ENCODE assay signal across 8 mouse cellular contexts in genomic region chr10:67729271-67729670, GRCm38 (mm10).
DNase-seq lines count a peak whose midpoint lies in the region; TF ChIP-seq lines count a peak whose summit lies in the region.

No protein-coding gene starts in this region.

- no peak overlapping the region for H3K4me3 ChIP-seq in cerebellum, adult 2 months (replicated peaks; ENCODE audit: insufficient read depth, low read depth, low read length)
- H3K4me3 ChIP-seq in kidney, adult 2 months (ENCODE audit: insufficient read depth, low read depth, low read length) = no peak overlapping the region

- H3K27me3 ChIP-seq in cerebellum, adult 2 months (ENCODE audit: control insufficient read depth, insufficient read depth, low read length) = no peaks in the 10 kb centered on the region
- no peaks in the 10 kb centered on the region for H3K27me3 ChIP-seq in kidney, adult 2 months (replicated peaks; ENCODE audit: control insufficient read depth, insufficient read depth, low read length)

- H3K36me3 ChIP-seq in kidney, adult 2 months (ENCODE audit: control insufficient read depth, insufficient read depth, low read length) = no peaks in the 10 kb centered on the region

- no peak overlapping the region for H3K27ac ChIP-seq in cerebellum, adult 2 months (ENCODE audit: insufficient read depth, low read length)
- H3K27ac ChIP-seq in kidney, adult 2 months (ENCODE audit: insufficient read depth, low read depth, low read length) = no peak overlapping the region

- TF ChIP-seq CTCF in cerebellum, adult 2 months (IDR thresholded peaks at IDR 0.05; ENCODE audit: borderline replicate concordance, insufficient read depth, low read depth, low read length) = peak; percentile 56; the same call in 1 of the 2 replicates
- TF ChIP-seq CTCF in kidney, adult 2 months (conservative IDR thresholded peaks at IDR 0.05; ENCODE audit: insufficient read depth, insufficient read length, low read depth, low read length) = peak; percentile 78

- DNase-seq in A20 (ENCODE audit: low read depth, low spot score) (peak; percentile 29), ES-CJ7 (ENCODE audit: low read depth, low spot score) (peak; percentile 55)
- peak; percentile 26 to 32 for DNase-seq in cerebellum, adult 2 months
- DNase-seq in frontal cortex, adult 2 months (ENCODE audit: extremely low spot score in 1 of 2, low spot score in 1 of 2) = peak; percentile 8 to 80
- DNase-seq in kidney, adult 2 months = peak; percentile 60
- peak; percentile 33 to 35 for DNase-seq in lung, adult 18-20 months
- peak; percentile 55 for DNase-seq in ovary, postnatal 14 days (ENCODE audit: low spot score)
- DNase-seq in yolk sac, embryonic 10.5 days (ENCODE audit: low spot score) = peak; percentile 5

- no peak for TF ChIP-seq POLR2A in cerebellum, adult 2 months (IDR thresholded peaks at IDR 0.05; ENCODE audit: borderline replicate concordance, insufficient read depth, low read length)
- TF ChIP-seq POLR2A in kidney, adult 2 months (IDR thresholded peaks at IDR 0.05; ENCODE audit: low read depth, low read length) = no peak

- no peaks in the 10 kb centered on the region for H3K4me1 ChIP-seq in cerebellum, adult 2 months (ENCODE audit: control insufficient read depth, insufficient read depth, low read length)
- no peaks in the 10 kb centered on the region for H3K4me1 ChIP-seq in kidney, adult 2 months (ENCODE audit: control insufficient read depth, insufficient read depth, low read length)

- 58% methylated on average over 6 of the region's 6 CpGs for WGBS in cerebellum, adult 2 months
- 42% methylated on average over 6 of the region's 6 CpGs for whole genome bisulfite sequencing in kidney, adult 2 months

Comparison
In these comparisons a context has a peak if more than half of its experiments do, and no peak if none do; other contexts are left out.
1. DNase-seq: peak in every context shown above with its lines; median percentile 60 in kidney, adult 2 months; 55 in ES-CJ7; 55 in ovary, postnatal 14 days; 44 in frontal cortex, adult 2 months; 34 in lung, adult 18-20 months; 29 in A20; 29 in cerebellum, adult 2 months; 5 in yolk sac, embryonic 10.5 days.